Mouse (Mus musculus) thymus, postnatal 14 days (tissue): ENCODE data around the gene Omd.

Experiments
- DNase-seq: peaks from one replicate; pipeline ENCODE4 v3.0.0; 2021

The Omd gene

DNA sequence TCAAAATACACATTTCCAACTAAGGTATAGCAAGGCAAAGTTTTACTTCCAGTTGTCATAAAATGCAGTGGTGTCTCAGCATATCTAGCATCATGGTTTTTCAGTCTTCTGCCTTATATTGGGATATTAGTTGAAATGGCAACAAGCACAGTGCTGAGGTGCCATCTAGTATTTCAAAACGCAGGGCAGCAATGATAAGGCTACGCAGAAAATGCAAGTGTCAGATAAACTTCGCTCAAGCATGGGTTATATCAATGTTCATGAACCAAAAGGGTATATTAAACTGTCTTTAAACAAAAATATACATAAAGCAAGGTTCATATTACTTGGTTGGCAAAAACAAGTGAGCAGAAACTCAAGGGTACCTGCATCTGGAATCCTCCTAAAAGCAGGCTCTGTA is 34.8 kb downstream of the Omd start:
- DNase-seq: no peak

DNA sequence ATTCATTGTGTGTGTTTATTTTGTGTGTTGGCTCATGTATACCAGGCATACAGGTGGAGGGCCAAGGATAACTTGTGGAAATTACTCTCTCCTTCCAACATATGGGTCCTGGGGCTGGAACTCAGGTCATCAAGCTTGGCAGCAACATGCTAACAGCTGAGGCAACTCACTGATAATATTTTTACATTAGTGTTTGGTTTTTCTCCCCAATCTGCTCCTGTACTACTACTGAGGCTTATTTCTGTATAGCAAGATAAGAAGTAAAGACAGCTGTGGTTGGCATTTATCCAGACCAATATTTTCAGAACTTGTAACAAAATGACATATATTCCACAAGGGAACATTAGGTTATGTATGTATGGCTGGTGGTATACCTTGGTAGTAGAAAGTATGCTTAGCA is 36.1 kb downstream of the Omd start:
- DNase-seq: no peak

DNA sequence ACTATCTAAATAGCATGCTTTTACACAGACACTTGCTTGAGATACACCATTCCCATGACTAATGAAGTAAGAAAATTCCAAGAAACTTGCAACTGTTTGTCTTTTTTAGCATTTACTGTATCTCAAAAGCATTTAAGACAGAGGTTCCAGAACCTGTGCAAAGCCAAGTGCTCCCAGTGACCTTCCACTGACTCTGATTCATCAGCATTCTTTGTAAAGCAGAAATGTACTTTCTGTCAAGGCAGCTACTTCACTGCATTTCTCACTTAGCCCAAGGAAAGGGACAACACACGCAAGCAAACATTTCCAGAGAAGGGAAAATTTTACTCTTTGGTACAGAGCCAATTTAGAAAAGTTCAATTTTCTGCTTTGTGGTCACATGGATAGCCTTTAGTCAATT is 41.0 kb downstream of the Omd start:
- no peak for DNase-seq

DNA sequence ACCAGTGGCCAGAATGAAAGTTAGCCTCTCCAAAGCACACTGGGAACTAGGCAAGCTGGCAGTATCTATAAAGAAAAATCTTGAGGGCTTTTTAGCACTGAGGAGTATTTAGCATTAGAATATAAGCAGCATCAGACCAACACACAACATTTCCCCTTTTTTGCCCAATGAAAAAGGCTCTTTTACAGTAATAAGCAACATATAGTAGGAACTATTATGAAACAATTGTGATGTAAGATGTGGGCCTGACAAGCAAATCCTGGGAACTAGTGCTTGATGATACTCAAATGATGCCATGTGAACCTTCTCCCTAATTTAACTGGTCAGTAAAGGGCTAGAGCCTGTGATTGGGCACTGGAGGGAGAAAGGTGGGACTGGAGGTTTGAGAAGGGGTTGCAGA is 45.9 kb downstream of the Omd start:
- DNase-seq: no peak

DNA sequence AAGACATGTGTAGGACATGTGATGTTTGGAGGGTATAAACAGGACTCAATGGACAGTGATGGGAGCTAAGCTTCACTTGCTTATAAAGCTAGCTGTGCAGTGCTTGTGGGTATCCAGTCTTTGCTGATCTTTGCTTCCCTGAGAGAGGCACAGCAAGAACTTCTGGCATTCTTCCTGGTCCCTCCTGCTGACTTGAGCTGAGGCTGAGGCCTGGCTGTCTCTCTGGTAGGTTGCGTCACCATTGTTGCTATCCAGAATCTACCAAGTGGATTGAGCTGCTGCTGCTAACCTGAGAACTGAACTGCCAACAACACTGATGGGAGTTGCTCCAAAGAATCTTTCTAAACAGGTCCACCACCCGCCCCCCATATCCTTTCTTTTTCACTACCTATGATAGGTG is 46.8 kb downstream of the Omd start:
- no peak for DNase-seq

DNA sequence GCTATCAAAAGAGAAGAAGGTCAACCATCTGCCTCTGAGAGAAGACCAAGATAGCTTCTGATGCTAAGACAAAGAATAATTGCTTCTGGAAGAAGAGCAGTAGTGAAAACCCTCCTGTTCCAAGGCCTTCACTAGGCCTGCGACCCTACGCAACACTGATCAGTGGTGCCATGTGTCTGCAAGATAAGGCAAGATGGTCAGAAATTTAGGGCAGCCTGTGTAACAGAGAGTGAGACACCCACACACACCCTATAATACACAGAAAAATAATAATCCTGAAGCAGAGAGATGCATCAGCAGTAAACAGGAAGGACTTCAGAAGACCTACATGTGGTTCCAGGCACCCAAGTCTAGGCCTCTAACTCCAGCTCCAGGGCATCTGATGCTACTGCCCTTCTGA is 57.7 kb downstream of the Omd start:
- DNase-seq: no peak
